Mouse (Mus musculus) olfactory bulb, adult 2 months (tissue): ENCODE measurements around the gene Tcta.

Source experiments
- CTCF ChIP-seq: fragments of 200-500 bp; IDR thresholded peaks from 2 replicates; pipeline ENCODE4 v1.5.1; 2012; ENCODE audit warnings: low read depth, mild to moderate bottlenecking, low read length, moderate library complexity; ENCODE audit not compliant: insufficient read depth
- POLR2A ChIP-seq: fragments of 200-500 bp; IDR thresholded peaks from 2 replicates; pipeline ENCODE4 v1.6.1; 2012; ENCODE audit warnings: mild to moderate bottlenecking, low read depth, low read length, moderate library complexity; ENCODE audit not compliant: insufficient read depth

DNA sequence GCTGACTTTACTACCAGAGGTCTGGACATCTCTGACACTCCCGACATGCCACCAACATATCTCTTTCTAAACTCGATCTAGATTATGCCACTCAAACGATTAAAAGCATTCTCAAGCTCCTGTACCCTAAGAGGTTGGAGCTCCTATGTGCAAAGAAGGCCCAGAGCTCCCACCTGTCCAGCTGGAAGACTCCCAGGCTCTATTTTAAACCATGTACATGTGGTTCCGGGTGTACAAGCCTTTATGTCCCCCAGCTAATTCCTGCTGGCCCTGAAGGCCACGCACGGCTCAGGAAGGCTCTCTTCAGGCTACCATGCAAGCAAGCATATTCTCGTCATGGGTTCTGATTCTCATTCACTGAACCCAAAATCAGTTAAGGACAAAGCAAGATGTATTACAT is 44.1 kb downstream of the Tcta start:
- TF ChIP-seq POLR2A (no peak), CTCF (no peak)
